Mouse (Mus musculus) kidney, adult 18-20 months (tissue): ENCODE measurements around the gene Cabp4.
A peak's percentile ranks its signal among the peaks of the same experiment; 100 is the strongest.
"Not testable (repeated sequence)": the region's sequence is repeated elsewhere in the genome, so short reads cannot be mapped to it uniquely, and the experiment has no call there.

ENCODE experiments used
- DNase-seq: peaks from one replicate; pipeline ENCODE4 v3.0.0; 2021

Cabp4 gene

GRCm38 (mm10) chr19:4122411-4123370, 21.1 kb downstream of the Cabp4 start:
- DNase-seq, result no peak

GRCm38 (mm10) chr19:4121896-4122295, 21.9 kb downstream of the Cabp4 start:
- DNase-seq, result not testable (repeated sequence)

GRCm38 (mm10) chr19:4121097-4121805, 22.6 kb downstream of the Cabp4 start:
- DNase-seq, result peak; percentile 99

- DNase-seq, result no peak
Observed at GRCm38 (mm10) chr19:4120496-4120895, 23.3 kb downstream of the Cabp4 start.

- DNase-seq, result no peak
Observed at GRCm38 (mm10) chr19:4119716-4120487, 23.9 kb downstream of the Cabp4 start.

- DNase-seq, result no peak
Observed at GRCm38 (mm10) chr19:4118350-4118749, 25.5 kb downstream of the Cabp4 start.

GRCm38 (mm10) chr19:4117006-4117405, 26.8 kb downstream of the Cabp4 start:
- DNase-seq, result no peak

- no peak for DNase-seq
Observed at GRCm38 (mm10) chr19:4115816-4116215, 28.0 kb downstream of the Cabp4 start.

GRCm38 (mm10) chr19:4115144-4115543, 28.7 kb downstream of the Cabp4 start:
- no peak for DNase-seq

GRCm38 (mm10) chr19:4114551-4114950, 29.3 kb downstream of the Cabp4 start:
- DNase-seq, result no peak

- DNase-seq, result peak; percentile 42
Observed at GRCm38 (mm10) chr19:4113806-4114230, 30.0 kb downstream of the Cabp4 start.

GRCm38 (mm10) chr19:4113186-4113805, 30.5 kb downstream of the Cabp4 start:
- peak; percentile 86 for DNase-seq

- DNase-seq, result no peak
Observed at GRCm38 (mm10) chr19:4112063-4112960, 31.5 kb downstream of the Cabp4 start.

- DNase-seq, result no peak
Observed at GRCm38 (mm10) chr19:4108535-4108934, 35.3 kb downstream of the Cabp4 start.

GRCm38 (mm10) chr19:4106654-4107053, 37.2 kb downstream of the Cabp4 start:
- no peak for DNase-seq

- DNase-seq, result no peak
Observed at GRCm38 (mm10) chr19:4104675-4105194, 39.1 kb downstream of the Cabp4 start.

- no peak for DNase-seq
Observed at GRCm38 (mm10) chr19:4103792-4104191, 40.0 kb downstream of the Cabp4 start.

GRCm38 (mm10) chr19:4103294-4103693, 40.5 kb downstream of the Cabp4 start:
- no peak for DNase-seq

- no peak for DNase-seq
Observed at GRCm38 (mm10) chr19:4102626-4103025, 41.2 kb downstream of the Cabp4 start.

- DNase-seq, result no peak
Observed at GRCm38 (mm10) chr19:4102049-4102448, 41.8 kb downstream of the Cabp4 start.

- DNase-seq, result no peak
Observed at GRCm38 (mm10) chr19:4101466-4101865, 42.4 kb downstream of the Cabp4 start.
